Mouse (Mus musculus) ES-Bruce4 (cell line): Measurements from ENCODE around the gene Mindy4b-ps.

ENCODE experiments used
- CTCF ChIP-seq: IDR thresholded peaks from one replicate; pipeline ENCODE4 v1.8.1; 2011; ENCODE audit warnings: low read depth, low read length
- POLR2A ChIP-seq: IDR thresholded peaks from one replicate; pipeline ENCODE4 v1.8.1; 2011; ENCODE audit warnings: low read length; ENCODE audit not compliant: insufficient read depth

GRCm38 (mm10) chr3:58833442-58834160, 11.5 kb upstream of the Mindy4b-ps start:
- no peak for TF ChIP-seq CTCF
- TF ChIP-seq POLR2A = no peak
